Mouse (Mus musculus) thymus, adult 2 months (tissue): Measurements from ENCODE around the gene Zfp867. TPM values are rescaled to one million over a fixed set of nuclear protein-coding genes. Genes with fewer than 3 reads are reported as not detected.

Experiments used
- DNase-seq: peaks from one replicate; pipeline ENCODE4 v3.0.0; 2021
- H3K27ac ChIP-seq: fragments of 200-500 bp; 2 replicates; pipeline ENCODE4 v1.5.1; 2012; ENCODE audit warnings: low read length, control low read depth; ENCODE audit not compliant: control insufficient read depth, insufficient read depth
- H3K27me3 ChIP-seq: fragments of 200-500 bp; 2 replicates; pipeline ENCODE4 v1.6.1; 2012; ENCODE audit warnings: mild to moderate bottlenecking, low read length, moderate library complexity, mixed read lengths; ENCODE audit not compliant: control insufficient read depth, insufficient read depth
- H3K36me3 ChIP-seq: fragments of 200-500 bp; 2 replicates; pipeline ENCODE4 v1.6.1; 2012; ENCODE audit warnings: mild to moderate bottlenecking, low read length, moderate library complexity; ENCODE audit not compliant: control insufficient read depth, insufficient read depth
- H3K4me1 ChIP-seq: fragments of 200-500 bp; replicated peaks from 2 replicates; pipeline ENCODE4 v1.6.1; 2012; ENCODE audit warnings: low read length; ENCODE audit not compliant: control insufficient read depth, insufficient read depth
- H3K4me3 ChIP-seq: fragments of 200-500 bp; 2 replicates; pipeline ENCODE4 v1.5.1; 2012; ENCODE audit warnings: mild to moderate bottlenecking, low read length, control low read depth, moderate library complexity; ENCODE audit not compliant: control insufficient read depth, insufficient read depth
- CTCF ChIP-seq: fragments of 200-500 bp; IDR thresholded peaks from 2 replicates; pipeline ENCODE4 v1.5.1; 2012; ENCODE audit warnings: mild to moderate bottlenecking, control low read depth, low read length, moderate library complexity, borderline replicate concordance; ENCODE audit not compliant: control insufficient read depth, poor library complexity, insufficient read depth; ENCODE audit errors: extremely low read depth
- POLR2A ChIP-seq: fragments of 200-500 bp; IDR thresholded peaks from 2 replicates; pipeline ENCODE4 v1.6.1; 2012; ENCODE audit warnings: mild to moderate bottlenecking, low read length, control low read depth, moderate library complexity; ENCODE audit not compliant: control insufficient read depth, poor library complexity, insufficient read depth; ENCODE audit errors: extremely low read depth
- WGBS: fragments of 180-500 bp; shearing (Covaris S2); methylation state at CpG from one replicate; pipeline ENCODE4 v1.1.7; 2018; 5-methylcytosine and 5-hydroxymethylcytosine counted together
- polyA plus RNA-seq: library from polyadenylated mRNA; depleted of rRNA; stranded (reverse); fragments of >200 nt; gene quantifications from 2 replicates; pipeline ENCODE4 v1.2.3, GENCODE M21; 2012

Zfp867 gene
- polyA plus RNA-seq, 1 experiment = 0.50 TPM

DNA sequence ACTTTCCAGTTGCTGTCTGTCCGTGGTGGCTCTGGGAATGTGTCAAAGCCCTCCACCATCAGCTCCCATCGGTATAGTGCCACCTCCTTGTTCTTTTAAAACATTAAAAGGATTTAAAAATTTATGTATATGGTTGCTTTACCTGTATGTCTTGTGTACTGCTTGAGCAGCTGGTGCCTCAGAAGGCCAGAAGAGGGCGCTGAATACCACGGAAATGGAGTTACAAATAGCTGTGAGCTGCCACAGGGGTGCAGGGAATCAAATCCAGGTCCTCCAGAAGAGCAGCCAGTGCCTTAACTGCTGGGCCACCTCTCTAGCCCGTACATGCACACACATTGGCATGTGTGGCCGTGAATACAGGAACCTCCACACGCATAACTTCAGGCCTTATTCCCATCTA is 25.5 kb upstream of the Zfp867 start:
- no peak for TF ChIP-seq POLR2A
- TF ChIP-seq CTCF = no peak

DNA sequence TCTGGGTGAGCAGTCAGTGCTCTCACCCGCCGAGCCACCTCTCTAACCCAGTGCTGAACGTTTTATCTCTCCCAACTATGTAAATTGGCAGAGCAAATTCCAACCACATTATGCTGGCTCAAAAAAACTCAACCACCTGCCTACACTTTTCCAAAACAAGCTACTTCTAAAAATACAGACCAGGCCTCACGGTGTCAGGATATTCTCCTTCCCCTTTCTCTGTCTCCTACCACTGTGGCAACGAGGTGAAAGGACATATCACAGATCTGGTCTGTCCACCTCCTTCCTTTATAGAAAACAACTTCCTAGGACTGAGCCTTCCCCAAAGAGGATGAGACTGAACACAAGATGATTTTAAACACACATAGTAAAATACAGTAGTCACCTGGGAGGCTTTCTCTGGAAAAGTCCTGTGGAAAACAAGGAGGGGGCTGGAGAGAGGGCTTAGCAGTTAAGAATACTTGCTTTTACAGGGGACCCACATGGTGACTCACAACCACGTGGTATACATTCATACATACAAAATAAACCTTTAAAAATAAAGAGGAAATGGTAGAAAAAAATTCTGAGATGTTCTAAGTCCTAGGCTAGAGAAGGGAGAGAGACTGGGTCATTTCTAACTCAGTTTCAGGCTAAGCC is 24.5 kb upstream of the Zfp867 start:
- WGBS = 77% methylated on average over 6 of the region's 6 CpGs
- TF ChIP-seq CTCF = no peak
- no peak for TF ChIP-seq POLR2A
- no peak for DNase-seq
- no peaks in the 10 kb centered on the region for H3K27me3 ChIP-seq
- H3K36me3 ChIP-seq = peaks cover 63% of the 10 kb centered on the region
- no peak overlapping the region for H3K4me3 ChIP-seq
- no peak overlapping the region for H3K27ac ChIP-seq
- no peaks in the 10 kb centered on the region for H3K4me1 ChIP-seq

More for the DNA sequence above, 25.5 kb upstream of the Zfp867 start:
- Histone ChIP-seq H3K36me3 (peaks cover 63% of the 10 kb centered on the region), H3K27me3 (no peaks in the 10 kb centered on the region), H3K4me3 (no peak overlapping the region), H3K27ac (no peak overlapping the region), H3K4me1 (no peaks in the 10 kb centered on the region)
- no peak for DNase-seq
- 96% methylated on average over 7 of the region's 7 CpGs for WGBS

GRCm38 (mm10) chr11:59486222-59486621 is 13.9 kb upstream of the Zfp867 start:
- H3K4me3 ChIP-seq = no peak overlapping the region
- no peaks in the 10 kb centered on the region for H3K4me1 ChIP-seq
- TF ChIP-seq CTCF (no peak), POLR2A (no peak)
- 96% methylated on average over 8 of the region's 8 CpGs for WGBS
- no peak overlapping the region for H3K27ac ChIP-seq
- DNase-seq = no peak
- peaks cover 39% of the 10 kb centered on the region for H3K36me3 ChIP-seq
- H3K27me3 ChIP-seq = no peaks in the 10 kb centered on the region

DNA sequence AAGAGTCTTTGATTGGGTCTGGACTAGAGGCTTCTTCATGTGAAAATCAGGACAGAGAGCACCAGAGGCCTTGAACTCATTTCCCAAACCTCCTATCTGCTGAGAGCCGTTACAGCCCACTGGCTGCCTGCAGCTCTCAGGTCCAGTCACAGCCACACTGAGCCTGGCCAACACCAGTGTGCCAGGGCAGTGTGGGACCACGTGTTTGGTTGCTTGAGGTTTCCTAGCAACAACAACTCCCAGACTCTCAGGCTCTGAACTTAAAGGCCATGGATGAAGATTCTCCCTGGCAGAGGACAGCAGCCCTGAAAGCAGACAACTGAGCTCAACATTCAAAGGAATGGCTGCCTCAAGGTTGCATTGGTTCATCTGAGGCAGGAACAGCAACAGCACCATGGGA is 13.4 kb upstream of the Zfp867 start:
- H3K36me3 ChIP-seq = peaks cover 35% of the 10 kb centered on the region
- H3K4me3 ChIP-seq = no peak overlapping the region
- 87% methylated on average over 2 of the region's 2 CpGs for WGBS
- no peak overlapping the region for H3K27ac ChIP-seq
- H3K4me1 ChIP-seq = no peaks in the 10 kb centered on the region
- H3K27me3 ChIP-seq = no peaks in the 10 kb centered on the region
- no peak for TF ChIP-seq POLR2A
- no peak for TF ChIP-seq CTCF
- DNase-seq = no peak

- H3K27me3 ChIP-seq = no peaks in the 10 kb centered on the region
- H3K36me3 ChIP-seq = peaks cover 22% of the 10 kb centered on the region
- DNase-seq = peak; percentile 38
- no peak overlapping the region for H3K4me3 ChIP-seq
- 7% methylated on average over 2 of the region's 2 CpGs for WGBS
- H3K4me1 ChIP-seq = no peaks in the 10 kb centered on the region
- TF ChIP-seq CTCF = no peak
- no peak for TF ChIP-seq POLR2A
- no peak overlapping the region for H3K27ac ChIP-seq
Observed at GRCm38 (mm10) chr11:59483212-59483611, 10.9 kb upstream of the Zfp867 start.

DNA sequence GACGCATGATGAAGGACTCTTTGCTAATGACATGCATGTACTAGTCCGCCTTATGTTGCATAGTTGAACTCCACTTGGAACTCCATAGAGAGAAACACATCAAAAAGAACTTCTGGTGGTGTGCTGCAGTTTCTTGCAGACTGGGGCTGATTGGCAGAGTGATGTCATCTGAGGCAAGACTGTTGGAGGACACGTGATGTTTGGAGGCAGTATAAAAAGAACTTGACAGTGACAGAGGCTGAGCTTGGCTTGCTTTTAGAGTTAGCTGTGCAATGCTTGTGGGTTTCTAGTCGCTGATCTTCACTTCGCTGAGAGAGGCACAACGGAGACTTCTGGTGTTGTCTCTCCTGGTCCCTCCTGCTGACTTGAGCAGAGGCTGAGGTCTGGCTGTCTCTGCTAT is 5.0 kb upstream of the Zfp867 start:
- WGBS = 70% methylated on average over 6 of the region's 6 CpGs
- Histone ChIP-seq H3K27me3 (no peaks in the 10 kb centered on the region), H3K27ac (no peak overlapping the region), H3K36me3 (no peaks in the 10 kb centered on the region), H3K4me1 (no peaks in the 10 kb centered on the region), H3K4me3 (no peak overlapping the region)
- TF ChIP-seq POLR2A (no peak), CTCF (no peak)
- no peak for DNase-seq

GRCm38 (mm10) chr11:59471413-59472325 is 605 bp downstream of the Zfp867 start:
- H3K36me3 ChIP-seq = no peaks in the 10 kb centered on the region
- H3K4me3 ChIP-seq = peak overlapping the region; percentile 82
- no peak for DNase-seq
- no peak overlapping the region; the same call in 1 of the 2 replicates for H3K27ac ChIP-seq
- WGBS = 12% methylated on average over 37 of the region's 37 CpGs
- H3K27me3 ChIP-seq = no peaks in the 10 kb centered on the region
- no peak for TF ChIP-seq CTCF
- TF ChIP-seq POLR2A = no peak
- peaks cover 9% of the 10 kb centered on the region for H3K4me1 ChIP-seq
